Mouse (Mus musculus): Measurements from ENCODE around the gene Ppp1r13b. TPM values are rescaled to one million over a fixed set of nuclear protein-coding genes. Genes with fewer than 3 reads are reported as not detected.

The Ppp1r13b gene
- polyA plus RNA-seq, 1 experiment from 2014 or later: 37.9 TPM

DNA sequence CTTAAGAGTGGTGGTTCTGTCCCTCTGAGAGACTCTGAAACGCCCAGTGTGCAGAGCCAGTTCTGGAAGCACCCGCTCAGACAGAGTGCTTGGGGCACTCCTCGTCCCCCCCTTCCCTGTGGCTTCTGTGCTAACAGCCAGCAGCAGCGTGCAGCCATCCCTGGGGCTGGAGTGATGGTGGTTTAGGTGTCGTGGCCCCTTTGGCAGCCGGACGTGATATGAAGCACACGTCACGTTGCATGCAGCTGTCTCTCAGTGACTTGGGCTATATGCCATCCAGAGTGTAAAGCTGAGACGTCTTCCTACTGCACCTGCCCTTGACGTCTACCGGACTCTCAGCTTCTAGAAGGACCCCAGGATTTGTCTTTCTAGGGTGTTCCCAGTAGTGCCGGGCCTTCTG, 109.4 kb downstream of the Ppp1r13b start:
- WGBS: 94% methylated on average over 13 of the region's 13 CpGs
- H3K9ac ChIP-seq: no peak overlapping the region
- no peak overlapping the region for H3K4me3 ChIP-seq
- no peak overlapping the region for H3K4me2 ChIP-seq
- no peak overlapping the region for H3K27ac ChIP-seq (replicated peaks)
- peaks cover 35% of the 10 kb centered on the region for H3K36me3 ChIP-seq
- no peak for ATAC-seq (ENCODE audit: low FRiP score, low read depth)
- H3K4me1 ChIP-seq (replicated peaks): no peaks in the 10 kb centered on the region
- H3K27me3 ChIP-seq: no peaks in the 10 kb centered on the region
- no peaks in the 10 kb centered on the region for H3K9me3 ChIP-seq

DNA sequence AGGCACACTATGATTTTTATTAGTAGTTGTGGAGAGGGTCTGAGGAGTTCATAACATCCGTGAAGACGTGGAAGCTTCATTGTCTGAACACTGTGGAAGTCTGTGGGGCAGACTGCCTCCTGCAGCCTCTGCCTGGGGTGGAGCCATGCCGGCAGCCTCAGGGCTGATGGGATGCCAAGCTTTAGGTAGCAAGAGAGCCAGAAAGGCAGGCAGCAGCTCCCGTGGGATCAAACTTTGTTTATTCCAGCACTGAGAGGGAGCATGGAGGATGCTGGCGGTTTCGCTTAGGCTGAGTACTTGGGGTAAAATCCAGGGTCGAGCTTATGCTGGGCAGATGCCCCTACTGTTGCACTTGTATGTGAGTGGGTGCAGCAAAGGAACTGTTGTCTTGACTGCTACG, 110.7 kb downstream of the Ppp1r13b start:
- no peak for ATAC-seq (ENCODE audit: low FRiP score, low read depth)
- no peak overlapping the region for H3K9ac ChIP-seq
- H3K27ac ChIP-seq (replicated peaks): no peak overlapping the region
- no peaks in the 10 kb centered on the region for H3K9me3 ChIP-seq
- H3K4me3 ChIP-seq: no peak overlapping the region
- no peaks in the 10 kb centered on the region for H3K4me1 ChIP-seq (replicated peaks)
- H3K36me3 ChIP-seq: peaks cover 41% of the 10 kb centered on the region
- 81% methylated on average over 8 of the region's 8 CpGs for WGBS
- no peaks in the 10 kb centered on the region for H3K27me3 ChIP-seq
- no peak overlapping the region for H3K4me2 ChIP-seq

DNA sequence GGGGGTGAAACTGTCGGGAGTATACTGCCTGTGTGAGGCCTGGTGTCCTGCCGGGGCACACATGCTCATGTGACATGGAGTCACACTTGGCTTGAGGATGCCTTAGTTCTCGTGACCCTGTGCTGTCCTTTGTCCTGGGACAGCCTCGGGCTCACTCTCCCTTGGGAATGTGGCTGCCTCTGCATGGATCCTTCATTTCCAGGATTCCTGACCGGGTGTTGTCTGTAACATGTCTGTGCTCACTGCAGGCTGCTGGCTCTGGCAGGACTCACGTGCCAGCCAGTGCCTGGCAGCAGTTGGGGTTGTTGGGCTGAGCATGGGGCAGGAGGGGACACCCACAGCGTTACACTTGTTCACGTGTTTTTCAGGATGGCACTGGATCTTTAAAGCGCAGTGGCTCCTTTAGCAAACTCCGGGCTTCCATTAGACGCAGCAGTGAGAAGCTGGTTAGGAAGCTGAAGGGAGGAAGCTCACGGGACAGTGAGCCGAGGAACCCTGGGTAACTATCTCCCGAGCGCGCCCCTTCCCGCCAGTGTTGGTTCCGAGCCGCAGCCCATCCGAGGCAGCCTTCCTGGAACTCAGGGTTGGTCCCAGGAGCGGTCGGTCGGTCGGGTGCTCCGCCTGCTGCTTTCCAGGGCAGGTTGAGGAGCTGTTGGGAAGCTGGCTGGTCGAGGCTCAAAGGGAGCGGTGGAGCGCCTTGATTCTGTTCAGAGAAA, 112.6 kb downstream of the Ppp1r13b start:
- no peak overlapping the region for H3K9ac ChIP-seq
- ATAC-seq (ENCODE audit: low FRiP score, low read depth): no peak
- H3K27me3 ChIP-seq: no peaks in the 10 kb centered on the region
- H3K4me3 ChIP-seq: no peak overlapping the region
- peaks cover 40% of the 10 kb centered on the region for H3K36me3 ChIP-seq
- 89% methylated on average over 28 of the region's 28 CpGs for WGBS
- H3K9me3 ChIP-seq: no peaks in the 10 kb centered on the region
- no peak overlapping the region for H3K27ac ChIP-seq (replicated peaks)
- no peaks in the 10 kb centered on the region for H3K4me1 ChIP-seq (replicated peaks)
- H3K4me2 ChIP-seq: no peak overlapping the region

DNA sequence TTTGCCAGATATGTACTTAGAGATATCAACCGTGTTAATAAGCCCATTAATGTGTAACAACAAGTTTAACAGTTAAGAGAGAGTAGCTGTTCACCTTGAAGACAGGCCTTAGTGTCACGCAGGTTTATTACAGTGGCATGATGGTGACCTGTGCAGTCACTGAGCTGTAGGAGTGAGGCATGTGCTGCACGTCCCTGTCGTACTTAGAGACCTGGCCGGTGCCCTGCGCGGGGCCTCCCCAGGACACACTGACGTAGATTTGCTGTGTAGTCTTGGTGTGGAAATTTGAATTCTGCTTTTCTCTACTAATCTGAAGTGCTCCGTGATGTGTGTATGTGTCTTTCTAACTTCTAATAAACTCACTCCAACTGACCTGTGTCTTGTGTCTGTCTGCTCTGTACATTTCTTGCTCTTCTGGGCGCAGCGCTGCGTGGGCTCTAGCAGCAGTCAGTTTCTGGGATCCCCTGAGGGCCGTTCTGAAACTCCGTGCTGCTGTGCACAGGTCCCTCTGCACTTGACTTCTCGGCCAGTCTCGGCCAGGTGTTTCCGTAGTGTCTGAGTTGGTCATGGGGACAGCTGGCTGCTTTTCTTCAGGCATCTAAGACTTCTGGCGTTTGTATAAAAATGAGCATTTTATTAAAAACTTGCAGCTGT, 113.3 kb downstream of the Ppp1r13b start:
- Histone ChIP-seq H3K36me3 (peaks cover 46% of the 10 kb centered on the region), H3K4me1 (replicated peaks) (no peaks in the 10 kb centered on the region), H3K27ac (replicated peaks) (no peak overlapping the region), H3K9me3 (no peaks in the 10 kb centered on the region), H3K27me3 (no peaks in the 10 kb centered on the region), H3K4me3 (no peak overlapping the region), H3K4me2 (no peak overlapping the region), H3K9ac (no peak overlapping the region)
- WGBS: 92% methylated on average over 18 of the region's 18 CpGs
- ATAC-seq (ENCODE audit: low FRiP score, low read depth): no peak

DNA sequence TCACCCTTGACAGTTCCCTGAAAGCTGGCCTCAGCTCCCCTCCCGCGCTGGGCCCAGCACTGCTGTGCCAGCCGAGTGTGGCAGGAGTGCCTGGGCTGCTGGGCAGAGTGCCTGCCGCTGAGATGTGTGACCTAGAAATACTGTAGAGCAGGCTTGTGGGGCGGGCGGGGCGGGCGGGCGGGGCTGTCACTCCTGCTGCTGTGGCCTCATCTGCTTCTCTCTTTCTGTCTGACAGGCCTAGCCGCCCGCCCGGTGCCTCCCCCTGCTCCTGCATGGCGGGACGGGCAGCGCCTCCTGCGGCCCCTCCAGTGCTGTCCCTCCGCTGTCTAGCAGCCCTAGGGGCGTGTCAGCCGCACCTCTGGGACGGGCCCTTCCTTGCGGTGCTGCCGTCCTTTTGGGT, 113.8 kb downstream of the Ppp1r13b start:
- no peak overlapping the region for H3K27ac ChIP-seq (replicated peaks)
- H3K4me1 ChIP-seq (replicated peaks): no peaks in the 10 kb centered on the region

DNA sequence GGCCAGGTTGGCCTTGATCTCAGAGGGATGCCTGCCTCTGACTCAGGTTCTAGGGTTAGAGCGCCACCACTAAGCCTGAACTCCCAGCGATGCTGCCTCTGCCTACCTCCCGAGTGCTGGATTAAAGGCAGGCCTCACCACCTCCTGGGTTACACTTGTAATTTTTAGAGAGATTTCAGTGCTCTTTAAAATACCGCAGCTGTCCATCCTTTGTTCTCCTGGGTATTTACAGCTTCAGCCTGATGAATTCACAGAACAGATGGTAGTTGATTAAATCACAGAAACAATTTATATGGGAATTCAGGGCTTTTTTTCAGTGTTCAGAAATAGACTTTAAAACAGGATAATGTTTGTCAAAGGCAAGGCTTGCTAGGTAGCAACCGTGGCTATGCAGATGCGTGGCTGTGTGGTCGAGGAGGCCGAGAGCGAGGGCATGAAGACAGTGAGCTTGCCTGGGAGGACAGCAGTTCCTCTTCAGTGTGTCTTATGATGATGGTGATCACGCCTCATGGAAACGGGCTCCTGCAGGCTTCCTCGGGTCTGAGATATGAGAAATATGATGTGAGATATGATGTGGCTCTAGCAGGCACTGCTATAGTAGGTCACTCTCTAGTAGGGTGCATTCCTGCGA, 116.3 kb downstream of the Ppp1r13b start:
- Histone ChIP-seq H3K9me3 (no peaks in the 10 kb centered on the region), H3K4me2 (no peak overlapping the region), H3K4me3 (no peak overlapping the region), H3K4me1 (replicated peaks) (no peaks in the 10 kb centered on the region), H3K36me3 (peaks cover 66% of the 10 kb centered on the region), H3K9ac (no peak overlapping the region), H3K27ac (replicated peaks) (no peak overlapping the region; the same call in 1 of the 2 replicates), H3K27me3 (no peaks in the 10 kb centered on the region)
- WGBS: 81% methylated on average over 13 of the region's 13 CpGs
- ATAC-seq (ENCODE audit: low FRiP score, low read depth): no peak

More for the DNA sequence above, 113.8 kb downstream of the Ppp1r13b start:
- Histone ChIP-seq H3K9me3 (no peaks in the 10 kb centered on the region), H3K4me2 (no peak overlapping the region), H3K4me3 (no peak overlapping the region), H3K36me3 (peaks cover 47% of the 10 kb centered on the region), H3K27me3 (no peaks in the 10 kb centered on the region), H3K9ac (no peak overlapping the region)
- WGBS: 78% methylated on average over 22 of the region's 22 CpGs
- no peak for ATAC-seq (ENCODE audit: low FRiP score, low read depth)

DNA sequence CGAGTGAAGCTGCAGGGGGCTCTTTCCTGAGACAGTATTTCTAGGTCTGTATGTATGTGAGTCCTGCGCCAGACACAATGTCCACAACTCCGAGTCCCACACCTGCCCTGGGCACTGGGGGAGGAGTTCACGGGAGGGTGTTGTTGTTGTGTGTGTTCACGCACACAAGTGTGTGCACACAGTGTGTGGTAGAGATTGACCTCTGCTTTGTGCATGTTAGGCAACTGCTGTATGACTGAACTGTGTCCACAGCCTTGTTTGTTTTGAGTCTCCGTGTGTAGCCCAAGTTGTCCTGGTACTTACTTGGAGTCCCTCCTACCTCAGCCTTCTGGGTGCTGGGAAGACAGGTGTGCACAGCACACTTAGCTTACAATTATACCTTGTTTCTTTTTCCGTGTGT, 117.3 kb downstream of the Ppp1r13b start:
- no peak for ATAC-seq (ENCODE audit: low FRiP score, low read depth)
- no peak overlapping the region for H3K27ac ChIP-seq (replicated peaks)
- WGBS: 93% methylated on average over 7 of the region's 7 CpGs

DNA sequence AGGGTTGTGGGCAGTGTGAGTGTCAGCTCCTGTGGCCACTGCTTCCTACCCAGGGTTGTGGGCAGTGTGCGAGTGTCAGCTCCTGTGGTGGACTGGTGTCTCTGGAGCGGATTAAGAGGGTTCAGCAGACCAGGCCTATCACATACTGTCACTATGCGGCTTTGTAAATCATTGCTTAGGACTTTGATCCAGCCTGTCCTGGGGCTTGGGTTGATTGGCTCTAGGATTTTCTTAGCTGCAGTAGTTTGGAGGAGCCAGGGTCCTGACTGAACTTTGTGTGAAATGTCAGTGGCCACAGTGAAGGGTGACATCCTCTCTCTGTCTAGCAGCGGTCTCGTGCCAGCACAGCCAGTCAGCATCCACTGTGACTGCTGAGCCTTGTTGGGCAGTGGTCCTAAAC, 117.8 kb downstream of the Ppp1r13b start:
- no peak for ATAC-seq (ENCODE audit: low FRiP score, low read depth)
- H3K4me1 ChIP-seq (replicated peaks): no peaks in the 10 kb centered on the region
- 94% methylated on average over 5 of the region's 5 CpGs for whole genome bisulfite sequencing
- peaks cover 67% of the 10 kb centered on the region for H3K36me3 ChIP-seq
- H3K4me3 ChIP-seq: no peak overlapping the region
- no peak overlapping the region for H3K27ac ChIP-seq (replicated peaks)
- no peaks in the 10 kb centered on the region for H3K27me3 ChIP-seq
- H3K4me2 ChIP-seq: no peak overlapping the region
- no peak overlapping the region for H3K9ac ChIP-seq
- H3K9me3 ChIP-seq: no peaks in the 10 kb centered on the region

More for the DNA sequence above, 117.3 kb downstream of the Ppp1r13b start:
- no peaks in the 10 kb centered on the region for H3K27me3 ChIP-seq
- no peak overlapping the region for H3K4me3 ChIP-seq
- H3K9me3 ChIP-seq: no peaks in the 10 kb centered on the region
- H3K4me1 ChIP-seq (replicated peaks): no peaks in the 10 kb centered on the region
- no peak overlapping the region for H3K9ac ChIP-seq
- no peak overlapping the region for H3K4me2 ChIP-seq
- H3K36me3 ChIP-seq: peaks cover 67% of the 10 kb centered on the region

DNA sequence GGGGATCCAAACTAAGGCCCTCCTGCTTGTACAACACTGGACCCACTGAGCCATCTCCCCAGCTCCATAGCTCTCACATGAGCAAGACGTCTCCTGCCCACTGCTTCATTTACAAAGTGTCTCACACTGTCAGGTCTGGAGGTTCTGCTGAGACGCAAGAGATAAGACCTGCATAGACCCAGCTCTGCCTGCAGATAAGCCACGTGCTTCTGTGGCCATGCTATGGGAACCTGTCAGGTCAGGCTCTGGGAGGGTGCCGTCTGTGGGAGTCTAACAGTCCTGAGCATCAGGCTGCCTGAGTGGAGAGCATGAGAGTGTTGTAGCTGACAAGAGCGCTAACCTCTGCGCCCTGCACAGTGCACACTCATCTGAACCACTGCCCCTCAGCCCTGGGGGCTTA, 120.9 kb downstream of the Ppp1r13b start:
- Histone ChIP-seq H3K4me2 (no peak overlapping the region), H3K9me3 (no peaks in the 10 kb centered on the region), H3K4me1 (replicated peaks) (no peaks in the 10 kb centered on the region), H3K9ac (no peak overlapping the region), H3K4me3 (no peak overlapping the region), H3K27ac (replicated peaks) (no peak overlapping the region), H3K27me3 (no peaks in the 10 kb centered on the region), H3K36me3 (peaks cover 83% of the 10 kb centered on the region)
- 97% methylated on average over 6 of the region's 6 CpGs for WGBS
- ATAC-seq (ENCODE audit: low FRiP score, low read depth): no peak

DNA sequence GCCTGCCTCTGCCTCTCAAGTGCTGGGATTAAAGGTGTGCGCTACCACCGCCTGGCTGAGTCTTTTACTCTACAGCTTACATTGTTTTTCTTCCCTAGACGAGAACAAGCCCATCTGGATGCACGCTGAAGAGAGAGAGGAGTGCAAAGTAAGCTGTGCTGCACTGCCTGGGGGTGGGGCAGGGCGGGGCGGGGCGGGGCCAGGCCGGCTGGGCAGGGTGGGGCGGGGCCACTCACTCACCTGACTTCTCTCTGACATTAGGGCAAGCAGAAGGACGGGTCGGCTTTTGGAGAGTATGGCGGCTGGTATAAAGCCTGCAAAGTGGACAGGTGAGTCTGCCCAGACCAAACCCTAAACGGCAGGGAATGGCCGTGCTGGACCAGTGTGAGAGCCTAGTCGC, 122.7 kb downstream of the Ppp1r13b start:
- Histone ChIP-seq H3K4me2 (no peak overlapping the region), H3K27me3 (no peaks in the 10 kb centered on the region), H3K9ac (no peak overlapping the region), H3K4me3 (no peak overlapping the region), H3K27ac (replicated peaks) (no peak overlapping the region), H3K4me1 (replicated peaks) (no peaks in the 10 kb centered on the region), H3K36me3 (peaks cover 91% of the 10 kb centered on the region), H3K9me3 (no peaks in the 10 kb centered on the region)
- ATAC-seq (ENCODE audit: low FRiP score, low read depth): no peak
- 81% methylated on average over 15 of the region's 15 CpGs for WGBS

DNA sequence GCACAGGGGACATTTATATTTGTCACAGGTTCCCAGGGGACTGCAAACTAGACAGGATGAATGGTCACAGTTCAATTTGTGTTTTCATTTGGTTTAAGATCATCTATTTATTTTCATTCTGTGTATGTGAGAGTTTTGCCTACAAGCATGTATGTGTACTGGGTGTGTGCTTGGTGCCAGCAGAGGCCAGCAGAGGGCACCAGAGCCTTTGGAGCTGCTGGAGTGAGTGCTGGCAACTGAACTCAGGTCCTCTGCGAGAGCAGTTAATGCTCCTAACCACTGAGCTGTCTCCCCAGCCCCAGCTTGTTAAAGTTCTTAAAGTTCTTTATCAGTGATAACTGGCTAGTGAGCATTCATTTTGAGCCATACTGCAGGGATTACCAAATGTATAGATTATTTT, 128.4 kb downstream of the Ppp1r13b start:
- 100% methylated on average over 1 of the region's 1 CpGs for WGBS
- H3K36me3 ChIP-seq: peaks cover 88% of the 10 kb centered on the region
- H3K9ac ChIP-seq: no peak overlapping the region
- no peak overlapping the region for H3K27ac ChIP-seq (replicated peaks)
- no peak for ATAC-seq (ENCODE audit: low FRiP score, low read depth)
- H3K4me3 ChIP-seq: no peak overlapping the region
- H3K27me3 ChIP-seq: no peaks in the 10 kb centered on the region
- no peak overlapping the region for H3K4me2 ChIP-seq
- H3K4me1 ChIP-seq (replicated peaks): no peaks in the 10 kb centered on the region
- no peaks in the 10 kb centered on the region for H3K9me3 ChIP-seq
